Mouse (Mus musculus): ENCODE data around the gene Tnfsf12. TPM values are rescaled to one million over a fixed set of nuclear protein-coding genes. Genes with fewer than 3 reads are reported as not detected.

Gene Tnfsf12
- total RNA-seq, 2 experiments from 2014 or later, result 7.4 to 10.4 TPM

DNA sequence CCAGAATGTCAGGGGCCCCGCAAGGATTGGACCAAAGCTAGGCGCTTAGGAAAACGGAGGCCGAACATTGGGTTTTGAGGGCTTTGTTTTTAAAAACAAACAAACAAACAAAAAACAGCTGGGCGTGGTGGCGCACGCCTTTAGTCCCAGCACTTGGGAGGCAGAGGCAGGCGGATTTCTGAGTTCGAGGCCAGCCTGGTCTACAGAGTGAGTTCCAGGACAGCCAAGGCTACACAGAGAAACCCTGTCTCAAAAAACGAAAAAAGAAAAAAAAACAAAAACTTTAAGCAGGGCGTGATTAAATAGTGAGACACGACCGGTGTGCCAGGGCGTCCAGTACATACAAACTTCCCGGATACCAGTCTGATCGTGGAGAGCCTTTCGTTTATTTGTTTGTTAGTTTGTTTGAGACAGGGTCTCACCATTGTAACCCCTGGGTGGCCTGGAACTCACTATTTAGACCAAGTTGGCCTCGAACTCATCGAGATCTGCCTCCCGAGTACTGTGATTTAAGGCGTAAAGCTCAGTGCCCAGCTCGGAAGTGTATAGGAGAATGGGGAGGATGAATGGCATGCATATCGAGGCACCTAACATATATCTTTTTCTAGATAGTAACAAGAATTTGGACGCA is 13.3 kb downstream of the Tnfsf12 start:
- no peak for DNase-seq (ENCODE audit: low spot score)

DNA sequence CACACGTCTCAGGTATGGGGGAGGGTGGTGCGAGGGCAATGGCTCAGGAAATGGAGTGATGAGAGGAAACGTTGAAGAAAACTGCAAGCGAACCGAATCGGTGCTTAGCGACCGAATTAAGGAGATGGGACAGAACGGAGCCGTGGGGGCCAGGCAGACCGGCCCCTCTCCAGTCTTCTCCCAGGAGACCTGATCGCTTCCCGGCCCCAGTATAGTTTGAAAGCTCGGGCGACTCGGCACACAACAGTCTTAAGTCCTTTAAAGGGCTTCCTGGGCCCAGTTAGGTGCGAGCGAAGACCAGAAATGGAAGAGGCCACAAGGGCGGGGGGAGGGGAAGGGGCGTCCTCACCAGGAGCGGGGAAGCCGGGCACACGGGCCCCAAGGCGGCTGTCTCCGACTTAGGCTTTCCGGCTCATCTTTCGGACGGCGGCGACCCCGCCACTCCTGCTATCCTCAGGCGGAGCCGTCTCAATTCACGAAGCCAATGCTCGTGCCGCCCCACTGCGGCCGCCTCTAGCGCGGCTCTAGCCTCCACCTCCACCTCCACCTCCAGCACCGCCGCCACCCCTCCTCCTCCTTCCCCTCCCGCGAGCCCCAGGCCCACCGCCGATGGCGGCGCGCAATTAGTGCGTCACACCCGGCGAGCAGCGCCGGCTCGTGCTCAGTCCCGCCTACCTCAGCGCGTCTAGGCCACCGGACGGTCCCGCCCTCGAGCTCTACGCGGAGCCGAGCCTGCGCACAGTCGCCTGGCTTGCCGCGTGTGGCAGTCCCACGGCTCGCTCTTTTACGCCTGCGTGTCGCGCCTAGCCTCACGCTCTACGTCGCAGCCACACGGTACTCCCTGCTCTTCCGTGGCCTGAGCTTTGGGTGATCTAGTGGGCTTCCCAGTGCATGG is 14.1 kb downstream of the Tnfsf12 start, which contains the start of gene Senp3:
Gene Senp3, minus strand, starts transcription at position 771 of the 895 bp plus-strand sequence.
- DNase-seq (ENCODE audit: low spot score), result peak; percentile 96

DNA sequence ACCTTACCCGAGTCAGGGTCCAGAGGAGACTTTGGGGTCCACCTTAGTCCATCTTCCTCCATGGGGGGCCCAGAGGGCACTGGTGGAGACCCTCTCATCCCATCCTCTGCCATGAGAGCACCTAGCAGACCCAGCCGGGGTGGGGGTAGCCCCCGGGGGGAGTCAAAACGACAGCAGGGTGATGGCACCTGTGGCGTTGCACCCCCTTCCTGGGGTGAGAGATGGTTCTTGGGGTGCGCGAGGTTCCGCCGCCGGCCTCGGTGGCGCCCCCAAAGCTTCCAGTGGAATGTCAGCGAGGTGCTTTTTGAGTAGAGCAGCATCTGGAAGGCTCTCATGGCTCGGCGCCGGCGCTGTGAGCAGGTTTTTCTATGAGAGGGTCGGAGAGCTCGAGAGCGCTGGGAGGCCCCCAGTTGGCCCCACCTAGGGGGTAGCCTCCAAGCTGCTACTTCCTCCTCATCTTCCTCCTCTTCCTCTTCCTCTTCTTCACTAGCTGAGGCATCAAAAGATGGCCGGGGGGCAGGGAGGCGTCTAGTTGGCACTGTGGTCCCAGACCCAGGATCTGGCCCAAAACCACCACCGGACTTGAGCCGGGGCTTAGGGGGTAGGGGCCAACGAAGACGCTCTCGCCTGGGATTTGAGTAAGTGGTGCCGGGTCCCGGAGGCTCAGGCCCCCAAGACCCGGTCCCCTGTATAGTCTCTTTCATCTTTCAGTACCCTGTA is 15.4 kb downstream of the Tnfsf12 start:
- no peak for DNase-seq (ENCODE audit: low spot score)

DNA sequence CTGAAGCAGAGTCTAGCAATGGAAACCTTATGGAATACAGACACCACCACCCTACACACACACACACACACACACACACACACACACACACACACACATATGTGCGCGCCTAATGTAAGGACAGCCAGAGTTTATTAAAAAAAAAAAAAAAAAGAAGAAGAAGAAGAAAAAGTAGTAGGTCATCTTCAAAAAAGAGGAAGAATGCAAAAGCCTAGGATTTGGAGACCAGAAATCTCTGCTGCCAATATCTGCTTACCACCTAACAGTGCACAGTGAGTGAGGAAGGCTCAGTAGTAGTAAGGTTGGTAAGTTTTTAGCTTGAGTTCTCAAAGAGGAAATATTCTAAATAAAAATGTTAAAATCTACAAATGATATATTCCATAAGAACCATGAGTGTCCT is 16.5 kb downstream of the Tnfsf12 start:
- no peak for DNase-seq (ENCODE audit: low spot score)

DNA sequence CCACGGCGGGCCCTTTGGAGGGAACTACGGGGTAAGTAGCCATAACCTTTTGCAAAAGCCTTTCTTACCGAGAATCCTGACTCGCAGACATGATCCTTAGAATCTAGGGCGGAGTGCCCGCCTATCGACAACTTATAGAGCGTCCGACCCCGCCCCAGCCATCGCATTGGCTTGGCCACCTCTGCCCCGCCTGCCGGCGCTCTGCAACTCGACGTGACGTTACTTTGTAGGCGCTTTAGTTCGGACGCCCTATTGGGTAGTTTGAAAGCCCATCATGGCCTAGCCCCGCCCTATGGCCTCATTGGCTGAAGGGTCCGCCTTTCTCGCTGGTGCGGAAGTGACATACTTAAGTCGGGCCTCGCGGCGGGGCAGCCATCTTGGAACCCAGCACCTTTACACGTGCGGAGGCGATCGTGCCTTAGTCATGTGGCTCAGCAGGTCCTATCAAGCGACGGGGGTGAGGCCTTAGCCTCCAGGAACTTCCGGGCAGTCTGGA is 23.4 kb downstream of the Tnfsf12 start, which contains the start of gene Eif4a1:
Gene Eif4a1, minus strand, starts transcription at position 213 of the 496 bp plus-strand sequence.
- DNase-seq (ENCODE audit: low spot score), result peak; percentile 100

DNA sequence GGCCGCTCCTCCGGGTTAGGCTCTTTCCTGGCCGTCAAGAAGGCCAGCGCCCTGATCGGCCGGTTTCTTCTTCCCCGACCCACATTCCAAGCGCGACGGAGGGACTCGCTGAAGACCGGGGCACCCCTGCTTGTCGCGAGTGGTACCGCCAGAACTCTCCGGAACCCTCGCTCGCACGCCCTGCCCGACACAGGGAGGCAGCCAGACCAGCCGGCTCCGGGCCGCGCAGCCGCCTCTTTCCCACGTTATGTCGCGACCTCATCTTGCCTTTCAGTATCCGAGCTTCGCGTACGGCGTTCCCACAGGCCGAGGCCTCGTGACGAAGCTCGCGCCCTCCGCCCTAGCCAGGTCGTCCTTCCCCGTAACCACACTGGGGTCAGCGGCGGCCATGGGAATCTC is 23.9 kb downstream of the Tnfsf12 start:
- no peak for DNase-seq (ENCODE audit: low spot score)

DNA sequence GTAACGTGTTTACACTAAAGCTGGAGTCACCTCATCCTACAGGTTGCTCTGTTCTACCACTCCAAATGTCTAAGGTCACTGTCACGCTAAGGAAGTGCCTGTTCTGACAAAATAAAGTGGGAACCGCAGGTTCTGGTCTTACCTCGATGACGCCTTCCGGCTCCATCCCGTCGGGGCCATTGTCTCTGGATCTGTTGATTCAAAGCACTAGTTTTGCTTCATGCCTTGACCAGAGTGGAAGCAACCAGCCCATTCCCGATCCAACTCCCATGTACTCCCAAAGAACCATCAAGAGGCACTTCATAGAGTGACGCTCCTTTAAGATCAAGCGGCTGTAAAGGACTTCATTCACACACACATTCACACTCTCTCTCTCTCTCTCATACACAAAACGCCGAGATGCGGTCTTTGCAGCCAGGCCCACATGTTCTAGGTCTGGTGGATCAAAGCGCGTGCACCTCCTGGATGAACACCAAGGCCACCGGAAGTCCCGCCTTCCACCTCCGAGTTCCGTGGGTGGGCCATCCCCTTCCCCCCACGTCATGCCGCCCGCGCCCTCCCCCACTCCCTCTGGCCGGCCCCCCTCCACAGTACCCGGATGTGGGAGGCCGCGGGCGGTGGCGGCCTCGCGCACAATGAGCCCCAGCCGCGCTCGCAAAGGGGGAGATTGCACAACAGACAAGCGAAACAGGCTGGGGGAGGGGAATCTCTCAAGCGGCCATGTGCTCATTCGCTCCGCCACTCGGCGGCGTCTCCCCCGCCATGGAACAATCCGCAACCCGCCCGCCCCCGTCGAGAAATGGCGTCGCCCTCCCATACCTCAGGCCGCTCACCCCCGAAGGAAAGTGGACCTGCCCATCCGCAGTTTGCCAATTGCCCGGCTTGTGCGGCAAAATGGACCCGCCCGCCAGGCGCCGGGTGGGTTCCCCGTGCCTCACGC is 24.6 kb downstream of the Tnfsf12 start:
- peak; percentile 94 for DNase-seq (ENCODE audit: low spot score)

DNA sequence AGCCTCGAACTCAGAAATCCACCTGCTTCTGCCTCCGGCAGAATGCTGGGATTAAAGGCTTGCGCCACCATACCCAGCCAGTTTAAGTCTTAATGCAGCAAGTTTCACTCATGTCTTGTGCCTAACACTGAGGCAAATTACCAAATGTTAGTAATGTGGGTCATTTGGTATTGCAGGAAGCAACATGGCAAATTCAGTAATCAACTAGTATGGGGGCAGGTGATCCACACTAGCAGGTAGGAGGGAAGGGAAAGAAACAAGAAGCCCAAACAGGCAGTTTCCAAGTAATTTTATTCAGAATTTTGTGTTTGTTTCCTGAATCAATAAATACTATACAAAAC is 29.0 kb downstream of the Tnfsf12 start:
- DNase-seq (ENCODE audit: low spot score), result no peak

DNA sequence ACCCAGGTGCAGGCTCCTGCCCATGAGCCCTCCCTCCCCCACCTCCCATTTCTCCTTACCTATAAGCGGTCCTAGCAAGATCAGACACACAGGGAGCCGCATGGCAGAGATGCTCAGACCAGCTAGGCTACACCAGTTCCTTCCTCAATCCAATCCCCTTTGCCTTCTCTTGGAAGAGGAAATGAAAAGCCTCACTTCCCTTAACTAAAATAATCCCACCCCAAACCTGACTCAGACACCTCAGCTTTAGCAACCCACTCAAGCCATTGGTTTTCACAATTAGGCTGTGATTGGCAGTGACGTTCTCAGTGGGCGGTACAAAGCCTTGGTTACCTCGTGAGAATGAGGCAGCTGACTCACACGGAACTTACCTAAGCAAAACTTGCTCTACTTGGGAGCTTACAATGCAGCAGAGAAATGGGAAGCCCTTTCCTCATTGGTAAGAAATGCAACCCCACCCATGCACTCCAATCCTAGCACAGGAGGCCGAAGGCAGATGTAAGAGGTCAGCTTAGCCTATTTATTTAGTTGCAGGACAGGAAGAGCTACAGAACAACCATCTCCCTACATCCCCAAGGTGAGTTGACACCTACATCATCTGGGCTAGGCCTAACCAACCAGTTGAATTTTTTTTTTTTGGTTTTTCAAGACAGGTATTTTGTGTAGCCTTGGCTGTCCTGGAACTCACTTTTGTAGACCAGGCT is 29.5 kb downstream of the Tnfsf12 start, which contains the start of gene Cd68:
Gene Cd68, minus strand, starts transcription at position 193 of the 704 bp plus-strand sequence.
- DNase-seq (ENCODE audit: low spot score), result no peak

DNA sequence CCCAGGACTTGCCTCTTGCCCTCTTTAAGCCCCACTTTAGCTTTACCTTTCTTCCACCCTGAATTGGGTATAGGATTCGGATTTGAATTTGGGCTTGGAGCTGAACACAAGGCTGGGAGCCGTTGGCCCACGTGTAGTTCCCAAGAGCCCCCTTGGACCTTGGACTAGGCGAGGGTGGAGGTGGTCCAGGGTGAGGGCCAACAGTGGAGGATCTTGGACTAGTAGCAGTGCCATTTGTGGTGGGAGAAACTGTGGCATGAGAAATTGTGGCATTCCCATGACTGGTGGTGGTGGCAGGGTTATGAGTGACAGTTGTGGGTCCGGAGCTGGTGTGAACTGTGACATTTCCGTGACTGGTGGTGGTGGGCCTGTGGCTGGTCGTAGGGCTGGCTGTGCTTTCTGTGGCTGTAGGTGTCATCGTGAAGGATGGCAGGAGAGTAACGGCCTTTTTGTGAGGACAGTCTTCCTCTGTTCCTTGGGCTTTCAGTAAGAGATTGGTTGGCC is 30.1 kb downstream of the Tnfsf12 start:
- no peak for DNase-seq (ENCODE audit: low spot score)

DNA sequence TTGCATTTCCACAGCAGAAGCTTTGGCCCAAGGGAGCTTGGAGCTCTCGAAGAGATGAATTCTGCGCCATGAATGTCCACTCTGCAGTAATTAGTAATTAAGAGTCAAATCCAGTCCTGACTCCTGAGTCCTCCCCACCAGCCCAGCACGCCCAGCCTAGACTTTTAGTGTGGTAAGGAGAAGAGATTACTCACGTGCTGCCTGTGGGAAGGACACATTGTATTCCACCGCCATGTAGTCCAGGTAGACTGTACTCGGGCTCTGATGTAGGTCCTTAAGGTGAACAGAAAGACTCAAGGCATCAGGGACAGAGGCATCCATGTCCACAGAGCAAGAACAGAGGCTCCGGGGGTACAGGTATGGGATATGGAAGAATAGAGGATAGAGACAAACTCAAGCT is 30.8 kb downstream of the Tnfsf12 start:
- DNase-seq (ENCODE audit: low spot score), result no peak

DNA sequence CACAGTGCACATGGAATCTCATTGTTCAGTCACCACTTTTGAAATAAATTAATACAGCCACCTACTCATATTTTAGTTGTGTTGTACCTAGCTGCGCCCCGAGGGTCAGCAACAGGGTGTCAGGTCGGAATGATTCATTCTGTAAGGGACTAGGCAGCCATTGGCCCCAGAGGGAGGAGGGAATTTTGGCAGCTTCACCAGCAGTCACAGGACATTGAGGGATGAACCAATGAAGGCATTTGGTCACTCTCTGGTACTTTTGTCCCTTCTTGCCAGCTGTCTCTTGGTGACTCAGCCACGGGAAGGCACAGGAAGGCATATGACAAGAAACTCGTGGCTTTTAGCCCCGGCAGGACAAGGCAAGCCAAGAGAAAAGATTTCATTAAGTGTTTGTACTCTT is 31.9 kb downstream of the Tnfsf12 start:
- DNase-seq (ENCODE audit: low spot score), result peak; percentile 35

DNA sequence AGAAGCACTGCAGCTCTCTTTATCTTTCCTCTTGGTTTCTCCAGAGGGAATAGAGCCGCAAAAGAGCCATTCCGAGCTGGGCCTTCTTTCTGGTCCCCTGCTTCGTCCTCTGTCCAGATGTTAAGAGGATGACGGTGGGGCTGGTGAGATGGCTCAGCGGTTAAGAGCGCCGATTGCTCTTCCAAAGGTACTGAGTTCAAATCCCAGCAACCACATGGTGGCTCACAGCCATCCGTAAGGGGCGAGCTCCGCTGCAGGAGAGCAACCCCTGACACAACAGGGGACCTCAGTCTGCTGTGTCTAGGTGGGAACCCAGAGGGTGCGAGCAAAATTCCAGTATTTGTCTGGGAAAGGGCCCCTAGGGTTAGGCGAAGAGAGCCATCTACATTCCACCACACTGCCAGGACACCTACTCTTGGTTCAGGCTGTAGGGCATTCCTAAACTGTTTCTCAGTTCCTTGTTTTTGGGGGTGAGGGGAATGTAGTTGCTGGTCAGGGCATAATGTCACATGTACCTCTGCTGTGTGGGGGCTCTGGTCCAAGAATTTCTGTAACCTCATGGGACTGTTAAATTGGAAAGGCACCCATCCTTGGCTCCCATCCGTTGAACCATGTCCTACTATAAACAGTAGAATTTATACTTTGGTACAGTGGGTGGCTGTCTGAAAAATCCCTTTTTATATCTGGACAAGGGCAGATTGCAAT is 32.5 kb downstream of the Tnfsf12 start:
- DNase-seq (ENCODE audit: low spot score), result no peak

DNA sequence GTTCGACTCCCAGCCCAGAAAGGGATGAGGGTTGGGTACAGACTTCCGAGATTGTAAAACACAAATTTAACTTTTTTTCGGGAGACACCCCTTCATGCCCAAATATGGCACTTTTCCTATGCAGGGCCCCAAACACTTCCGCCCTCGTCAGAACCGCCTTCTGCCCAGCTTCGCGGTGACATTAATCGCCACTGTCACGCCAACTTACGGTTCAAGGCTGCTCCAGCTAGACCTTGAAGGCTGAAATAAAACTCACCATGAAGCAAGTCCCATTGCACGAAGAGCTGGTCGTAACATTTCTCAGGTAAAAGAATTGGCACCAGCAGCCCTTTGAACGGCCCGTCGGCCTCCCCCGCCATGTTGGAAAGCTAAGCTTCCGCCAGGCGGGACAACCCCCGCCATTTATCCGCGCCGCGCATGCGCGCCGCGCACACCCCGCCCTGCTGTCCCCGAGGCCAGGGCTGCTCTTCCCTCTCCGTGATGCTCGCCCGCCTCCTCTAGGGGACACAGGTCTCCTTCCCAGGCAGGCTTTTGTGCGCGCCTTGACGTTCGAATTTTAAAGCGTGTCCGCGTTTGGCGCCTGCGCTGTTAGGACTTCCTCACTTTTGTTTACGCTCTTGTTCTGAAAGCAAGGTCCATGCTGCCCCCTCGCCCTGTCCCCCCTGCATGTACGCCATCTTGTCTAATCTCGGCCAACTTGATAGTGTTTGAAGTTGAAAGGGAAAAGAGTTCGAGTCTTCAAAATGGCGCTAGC is 33.3 kb downstream of the Tnfsf12 start, which contains the start of gene Mpdu1:
Gene Mpdu1, minus strand, starts transcription at position 430 of the 754 bp plus-strand sequence.
- peak; percentile 92 for DNase-seq (ENCODE audit: low spot score)

DNA sequence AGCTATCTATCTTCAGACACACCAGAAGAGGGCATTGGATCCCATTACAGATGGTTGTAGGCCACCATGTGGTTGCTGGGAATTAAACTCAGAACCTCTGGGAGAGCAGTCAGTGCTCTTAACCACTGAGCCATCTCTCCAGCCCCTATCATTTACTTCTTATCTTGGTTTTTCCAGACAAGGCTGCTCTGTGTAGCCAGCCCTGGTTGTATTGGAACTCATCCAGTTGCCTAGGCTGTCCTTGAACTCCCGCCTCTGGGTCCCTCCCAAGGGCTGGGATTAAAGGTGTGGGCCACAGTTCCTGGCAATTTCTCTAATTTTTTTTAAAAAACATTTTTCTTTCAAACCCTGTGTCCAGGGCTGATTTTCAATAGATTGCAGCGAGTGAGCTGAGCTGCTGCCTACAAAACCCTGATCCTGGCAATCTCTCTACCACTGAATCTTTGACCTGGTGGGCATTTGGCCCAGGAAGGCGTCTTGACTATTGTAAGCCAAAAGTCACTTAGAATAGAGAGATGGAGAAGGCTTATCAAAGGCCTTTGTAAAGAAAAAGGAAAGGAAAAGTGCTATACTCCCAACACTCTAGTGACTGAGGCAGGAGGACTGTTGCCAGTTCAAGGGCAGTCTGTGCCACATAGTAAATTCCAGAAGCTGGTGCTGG is 34.3 kb downstream of the Tnfsf12 start:
- no peak for DNase-seq (ENCODE audit: low spot score)

DNA sequence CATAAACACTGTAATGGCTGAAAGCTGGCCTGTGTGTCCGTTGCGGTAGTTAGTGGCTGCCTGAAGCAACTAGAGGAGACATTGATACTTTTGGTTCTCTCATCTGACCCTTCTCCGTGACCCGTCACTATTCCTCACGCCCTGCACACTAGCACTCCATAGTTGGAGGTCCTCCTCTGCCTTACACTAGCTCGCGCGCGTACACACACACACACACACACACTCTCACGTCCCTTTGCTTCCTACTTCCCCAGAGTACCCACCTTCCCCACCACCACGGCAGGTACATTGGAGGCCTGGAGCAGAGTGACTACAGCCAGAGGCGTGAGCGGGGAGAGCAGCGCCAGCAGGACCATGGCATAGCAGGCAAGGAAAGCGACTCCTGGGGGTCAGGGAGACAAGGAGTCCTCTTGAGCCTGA is 38.2 kb downstream of the Tnfsf12 start:
- DNase-seq (ENCODE audit: low spot score), result no peak

DNA sequence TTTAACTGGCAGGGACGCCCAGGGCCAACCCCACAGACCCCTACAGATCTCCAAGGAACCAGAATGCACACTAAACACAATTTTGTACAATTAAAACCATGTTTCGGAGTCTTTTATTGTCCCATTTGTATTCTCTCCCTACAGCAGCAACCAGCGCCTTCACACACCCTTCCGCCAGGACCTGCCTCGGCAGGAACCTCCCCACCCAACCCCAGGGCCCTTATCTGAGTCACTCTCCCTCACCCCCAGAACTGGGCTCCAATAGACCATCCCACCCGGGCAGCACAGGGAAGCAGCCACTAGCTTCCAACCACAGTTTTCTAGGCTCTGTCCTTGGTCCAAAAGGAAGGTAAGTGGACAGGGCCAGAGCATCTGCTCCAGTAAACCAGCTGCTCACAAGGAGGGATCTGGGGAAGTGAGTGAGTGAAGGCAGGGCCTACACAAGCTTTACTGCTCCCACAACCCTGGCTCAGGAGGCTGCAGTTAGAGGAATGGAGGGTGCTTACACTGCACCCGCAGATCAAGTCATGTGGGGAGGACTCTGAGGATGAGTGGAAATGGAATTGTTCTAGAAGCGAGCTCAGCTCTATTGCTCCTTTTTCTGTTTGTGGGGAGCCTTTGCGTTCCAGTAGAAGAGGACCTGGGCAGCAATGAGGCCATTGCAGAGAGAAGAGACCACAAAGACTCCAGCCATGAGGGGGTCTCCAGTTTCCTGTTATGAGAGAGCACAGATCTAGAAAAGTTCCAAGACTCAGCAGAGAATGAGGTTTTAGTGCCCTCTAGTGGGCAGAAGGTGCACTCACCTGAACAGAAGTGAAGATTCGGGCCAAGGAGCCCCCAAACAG is 38.8 kb downstream of the Tnfsf12 start:
- peak; percentile 47 for DNase-seq (ENCODE audit: low spot score)

Measured in gastrocnemius, adult 18-20 months (tissue).